Mouse (Mus musculus): ENCODE data around the gene Scgb2a2. TPM values are rescaled to one million over a fixed set of nuclear protein-coding genes. Genes with fewer than 3 reads are reported as not detected.
A peak's percentile ranks its signal among the peaks of the same experiment; 100 is the strongest.

Gene Scgb2a2
- polyA plus RNA-seq, 1 experiment from 2014 or later: not detected

DNA sequence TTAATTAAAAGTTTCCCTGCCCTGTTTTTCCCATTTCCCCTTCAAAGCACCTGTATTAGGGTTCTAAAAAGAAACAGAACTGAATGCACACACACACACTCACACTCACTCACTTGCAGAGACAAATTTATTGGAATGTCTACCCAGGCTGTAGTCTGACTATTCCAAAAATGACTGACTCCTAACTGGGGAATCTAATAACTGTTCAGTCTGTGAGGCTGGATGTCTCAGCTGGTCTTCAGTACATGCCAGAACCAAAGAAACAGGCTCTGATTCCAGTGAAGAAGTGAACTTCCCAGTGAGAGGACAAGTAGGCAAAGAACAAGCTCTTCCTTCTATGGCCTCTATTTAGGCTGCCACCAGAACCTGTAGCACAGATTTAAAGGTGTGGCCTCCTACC, 18.1 kb downstream of the Scgb2a2 start:
- no peak for ATAC-seq
- Histone ChIP-seq H3K27me3 (replicated peaks; ENCODE audit: insufficient read depth, low read length) (no peaks in the 10 kb centered on the region), H3K4me1 (ENCODE audit: insufficient read depth, low read depth, low read length) (no peaks in the 10 kb centered on the region), H3K9me3 (ENCODE audit: low read length) (no peaks in the 10 kb centered on the region), H3K36me3 (ENCODE audit: insufficient read depth, low read length) (no peaks in the 10 kb centered on the region), H3K27ac (ENCODE audit: low read length) (no peak overlapping the region), H3K9ac (replicated peaks; ENCODE audit: low read depth) (no peak overlapping the region), H3K4me2 (replicated peaks; ENCODE audit: low read depth, low read length) (no peak overlapping the region), H3K4me3 (ENCODE audit: low read depth, low read length) (no peak overlapping the region)
- TF ChIP-seq EP300 (IDR thresholded peaks at IDR 0.05) (no peak), CTCF (IDR thresholded peaks at IDR 0.05) (no peak)
- DNase-seq (ENCODE audit: low spot score): no peak

DNA sequence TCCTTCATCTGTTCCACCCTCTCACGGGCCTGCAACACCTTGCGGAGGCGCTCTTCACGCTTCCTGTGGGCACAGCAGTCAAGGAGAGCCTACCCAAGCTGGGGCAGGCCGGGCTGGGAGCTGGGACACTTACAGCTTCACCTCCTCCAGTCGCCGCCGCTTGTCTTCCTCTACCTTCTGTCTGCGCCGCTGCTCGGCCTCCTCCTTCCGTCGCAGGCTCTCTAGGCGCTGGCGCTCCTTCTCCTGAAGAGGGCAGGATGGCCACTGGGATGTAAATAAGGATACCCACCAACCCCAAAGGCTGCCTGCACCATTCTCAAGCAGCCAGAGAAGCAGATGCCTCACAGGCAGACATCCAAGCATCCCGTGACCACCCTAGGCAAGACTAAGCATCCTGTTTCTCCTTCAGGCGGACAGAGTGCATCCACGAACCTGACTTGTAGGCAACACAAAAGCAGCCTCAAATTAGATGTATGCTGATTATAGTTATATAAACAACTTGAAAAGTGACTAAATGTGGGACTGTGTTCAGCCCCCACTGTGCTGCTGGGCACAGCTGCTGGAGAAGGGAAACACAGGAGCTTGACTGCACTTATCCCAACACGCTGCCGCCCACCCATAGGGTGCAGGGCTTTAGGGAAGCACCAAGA, 30.9 kb downstream of the Scgb2a2 start:
- no peaks in the 10 kb centered on the region for H3K9me3 ChIP-seq (ENCODE audit: low read length)
- H3K27me3 ChIP-seq (replicated peaks; ENCODE audit: insufficient read depth, low read length): no peaks in the 10 kb centered on the region
- DNase-seq (ENCODE audit: low spot score) (no peak), ATAC-seq (no peak)
- peaks cover 12% of the 10 kb centered on the region; the same call in 1 of the 2 replicates for H3K36me3 ChIP-seq (ENCODE audit: insufficient read depth, low read length)
- no peak overlapping the region for H3K4me3 ChIP-seq (ENCODE audit: low read depth, low read length)
- no peak for TF ChIP-seq CTCF (IDR thresholded peaks at IDR 0.05)
- no peak for TF ChIP-seq EP300 (IDR thresholded peaks at IDR 0.05)
- H3K4me1 ChIP-seq (ENCODE audit: insufficient read depth, low read depth, low read length): no peaks in the 10 kb centered on the region
- 93% methylated on average over 20 of the region's 20 CpGs for WGBS
- no peak overlapping the region for H3K9ac ChIP-seq (replicated peaks; ENCODE audit: low read depth)
- no peak overlapping the region for H3K27ac ChIP-seq (ENCODE audit: low read length)
- no peak overlapping the region for H3K4me2 ChIP-seq (replicated peaks; ENCODE audit: low read depth, low read length)

GRCm38 (mm10) chr19:9886348-9886747, 39.0 kb downstream of the Scgb2a2 start:
- H3K9ac ChIP-seq (replicated peaks; ENCODE audit: low read depth): no peak overlapping the region
- H3K4me1 ChIP-seq (ENCODE audit: insufficient read depth, low read depth, low read length): no peaks in the 10 kb centered on the region
- no peaks in the 10 kb centered on the region for H3K9me3 ChIP-seq (ENCODE audit: low read length)
- 70% methylated on average over 1 of the region's 1 CpGs for WGBS
- no peak overlapping the region for H3K27ac ChIP-seq (ENCODE audit: low read length)
- H3K27me3 ChIP-seq (replicated peaks; ENCODE audit: insufficient read depth, low read length): no peaks in the 10 kb centered on the region
- no peak overlapping the region for H3K4me3 ChIP-seq (ENCODE audit: low read depth, low read length)
- TF ChIP-seq CTCF (IDR thresholded peaks at IDR 0.05): no peak
- no peak for TF ChIP-seq EP300 (IDR thresholded peaks at IDR 0.05)
- no peak overlapping the region for H3K4me2 ChIP-seq (replicated peaks; ENCODE audit: low read depth, low read length)
- H3K36me3 ChIP-seq (ENCODE audit: insufficient read depth, low read length): peaks cover 15% of the 10 kb centered on the region; the same call in 1 of the 2 replicates
- DNase-seq (ENCODE audit: low spot score) (peak; percentile 19), ATAC-seq (peak; percentile 54)

- Histone ChIP-seq H3K36me3 (ENCODE audit: insufficient read depth, low read length) (peaks cover 15% of the 10 kb centered on the region; the same call in 1 of the 2 replicates), H3K4me1 (ENCODE audit: insufficient read depth, low read depth, low read length) (no peaks in the 10 kb centered on the region), H3K4me2 (replicated peaks; ENCODE audit: low read depth, low read length) (no peak overlapping the region), H3K9me3 (ENCODE audit: low read length) (no peaks in the 10 kb centered on the region), H3K27me3 (replicated peaks; ENCODE audit: insufficient read depth, low read length) (no peaks in the 10 kb centered on the region), H3K27ac (ENCODE audit: low read length) (no peak overlapping the region), H3K9ac (replicated peaks; ENCODE audit: low read depth) (no peak overlapping the region), H3K4me3 (ENCODE audit: low read depth, low read length) (no peak overlapping the region)
- WGBS: 80% methylated on average over 8 of the region's 8 CpGs
- no peak for DNase-seq (ENCODE audit: low spot score)
- no peak for ATAC-seq
- no peak for TF ChIP-seq CTCF (IDR thresholded peaks at IDR 0.05)
- TF ChIP-seq EP300 (IDR thresholded peaks at IDR 0.05): no peak
Observed at GRCm38 (mm10) chr19:9886771-9887170, 39.4 kb downstream of the Scgb2a2 start.

GRCm38 (mm10) chr19:9896067-9896466, 48.7 kb downstream of the Scgb2a2 start:
- Histone ChIP-seq H3K9me3 (ENCODE audit: low read length) (no peaks in the 10 kb centered on the region), H3K4me2 (replicated peaks; ENCODE audit: low read depth, low read length) (no peak overlapping the region), H3K9ac (replicated peaks; ENCODE audit: low read depth) (no peak overlapping the region), H3K27me3 (replicated peaks; ENCODE audit: insufficient read depth, low read length) (no peaks in the 10 kb centered on the region), H3K4me1 (ENCODE audit: insufficient read depth, low read depth, low read length) (peaks cover 13% of the 10 kb centered on the region), H3K4me3 (ENCODE audit: low read depth, low read length) (no peak overlapping the region), H3K36me3 (ENCODE audit: insufficient read depth, low read length) (0 out of 2 replicates have a peak, but pooled peaks cover 7% of the 10 kb centered on the region), H3K27ac (ENCODE audit: low read length) (no peak overlapping the region)
- no peak for DNase-seq (ENCODE audit: low spot score)
- no peak for TF ChIP-seq EP300 (IDR thresholded peaks at IDR 0.05)
- TF ChIP-seq CTCF (IDR thresholded peaks at IDR 0.05): no peak
- ATAC-seq: no peak
- WGBS: 40% methylated on average over 5 of the region's 5 CpGs

DNA sequence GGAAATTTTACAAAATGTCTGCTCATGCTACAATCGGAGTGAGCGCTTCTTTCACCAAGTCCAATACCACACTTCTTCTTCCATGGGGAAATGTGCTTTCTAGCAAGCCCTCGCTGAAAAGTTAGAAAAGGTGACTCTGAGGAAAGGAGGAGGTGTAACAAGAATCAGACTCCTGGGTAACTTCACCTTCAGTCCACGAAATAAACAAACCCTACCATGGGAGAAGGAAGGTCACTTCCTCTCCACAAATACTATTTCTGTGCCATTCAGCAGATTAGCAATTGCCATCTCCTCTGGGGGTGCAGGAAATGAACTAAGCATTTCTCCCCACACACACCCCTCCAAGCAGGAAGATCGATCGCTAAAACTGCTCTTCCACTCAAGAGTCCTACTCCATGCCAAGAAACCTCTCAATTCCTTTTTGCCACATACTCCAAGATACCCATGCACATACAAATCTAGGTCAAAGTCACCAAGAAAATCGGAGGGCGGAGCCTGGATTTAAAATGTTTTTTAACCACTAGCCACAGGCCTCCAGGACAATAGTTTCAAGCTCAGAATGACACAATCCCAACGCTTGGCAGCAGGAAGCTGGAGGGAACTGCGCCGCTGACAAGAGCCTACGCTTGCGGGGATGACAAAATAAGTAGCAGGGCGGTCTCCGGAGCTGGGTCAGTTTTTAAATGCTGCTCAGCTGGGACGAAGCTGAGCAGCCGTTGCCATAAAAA, 51.1 kb downstream of the Scgb2a2 start:
- no peak for ATAC-seq
- H3K4me2 ChIP-seq (replicated peaks; ENCODE audit: low read depth, low read length): peak overlapping the region; percentile 81
- peaks cover 13% of the 10 kb centered on the region for H3K4me1 ChIP-seq (ENCODE audit: insufficient read depth, low read depth, low read length)
- H3K27me3 ChIP-seq (replicated peaks; ENCODE audit: insufficient read depth, low read length): no peaks in the 10 kb centered on the region
- H3K9ac ChIP-seq (replicated peaks; ENCODE audit: low read depth): peak overlapping the region; percentile 45
- H3K4me3 ChIP-seq (ENCODE audit: low read depth, low read length): peak overlapping the region; percentile 85
- TF ChIP-seq CTCF (IDR thresholded peaks at IDR 0.05): no peak
- no peak for TF ChIP-seq EP300 (IDR thresholded peaks at IDR 0.05)
- 0 out of 2 replicates have a peak, but pooled peaks cover 4% of the 10 kb centered on the region for H3K36me3 ChIP-seq (ENCODE audit: insufficient read depth, low read length)
- WGBS: 5% methylated on average over 17 of the region's 17 CpGs
- peak; percentile 68 for DNase-seq (ENCODE audit: low spot score)
- peak overlapping the region; percentile 62; the same call in 1 of the 2 replicates for H3K27ac ChIP-seq (ENCODE audit: low read length)
- no peaks in the 10 kb centered on the region for H3K9me3 ChIP-seq (ENCODE audit: low read length)

Measured in lung, postnatal 0 days (tissue).